Mouse (Mus musculus) splenic B cell, adult 2 months (primary cell): ENCODE data around the gene Gng13.
"Not testable (repeated sequence)": the region's sequence is repeated elsewhere in the genome, so short reads cannot be mapped to it uniquely, and the experiment has no call there.

Source experiments
- DNase-seq: peaks from one replicate; pipeline ENCODE4 v3.0.0-alpha.2; 2011; ENCODE audit warnings: low read depth, low spot score
- H3K27me3 ChIP-seq: 2 replicates; pipeline ENCODE4 v1.6.1; 2012; ENCODE audit warnings: mild to moderate bottlenecking, low read length, moderate library complexity, mixed read lengths; ENCODE audit not compliant: control insufficient read depth, poor library complexity, insufficient read depth, severe bottlenecking
- H3K36me3 ChIP-seq: 2 replicates; pipeline ENCODE4 v1.6.1; 2012; ENCODE audit warnings: mild to moderate bottlenecking, low read length, moderate library complexity, mixed read lengths; ENCODE audit not compliant: control insufficient read depth, poor library complexity, insufficient read depth, severe bottlenecking

Gene Gng13

DNA sequence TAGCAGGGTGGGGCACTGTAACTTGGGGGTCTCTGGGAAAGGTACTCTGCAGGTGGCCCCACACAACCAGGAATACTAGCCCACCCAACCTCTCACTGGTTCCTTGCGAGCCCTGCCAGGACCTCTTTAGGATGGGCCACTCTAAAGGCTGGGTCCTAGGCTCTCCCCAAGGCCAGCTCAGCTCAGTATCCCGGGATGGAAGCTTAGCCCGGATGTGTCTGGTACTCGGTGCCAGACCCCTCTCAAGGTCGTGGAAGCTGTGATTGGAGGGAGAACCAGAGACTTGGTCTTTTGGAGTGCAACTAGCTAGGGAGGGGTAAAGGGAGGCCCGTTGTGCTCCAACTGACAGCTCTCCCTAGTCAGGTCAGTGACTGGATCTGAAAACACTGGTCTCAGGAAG is 720 bp downstream of the Gng13 start:
- H3K27me3 ChIP-seq = no peaks in the 10 kb centered on the region
- H3K36me3 ChIP-seq = no peaks in the 10 kb centered on the region
- no peak for DNase-seq

DNA sequence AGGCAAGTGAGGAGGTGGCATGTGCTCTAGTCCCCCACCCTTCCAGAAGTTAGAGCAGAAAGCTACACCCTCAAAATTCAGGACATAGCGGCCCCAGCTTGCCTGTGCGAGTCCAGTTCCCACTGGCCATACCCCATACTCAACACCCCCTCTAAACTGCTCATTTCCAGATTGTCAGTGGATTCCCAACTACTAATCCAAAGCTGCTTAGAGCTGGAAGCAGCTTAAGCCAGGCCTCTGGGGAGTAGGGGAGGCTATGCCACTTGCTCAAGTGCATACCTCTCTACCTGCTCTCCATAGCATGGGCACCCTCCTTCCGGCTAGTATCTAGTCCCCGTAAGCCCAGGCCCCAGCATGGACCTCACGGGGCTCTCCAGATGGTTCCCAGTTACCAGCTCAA is 4.5 kb downstream of the Gng13 start:
- Histone ChIP-seq H3K27me3 (no peaks in the 10 kb centered on the region), H3K36me3 (no peaks in the 10 kb centered on the region)
- no peak for DNase-seq

DNA sequence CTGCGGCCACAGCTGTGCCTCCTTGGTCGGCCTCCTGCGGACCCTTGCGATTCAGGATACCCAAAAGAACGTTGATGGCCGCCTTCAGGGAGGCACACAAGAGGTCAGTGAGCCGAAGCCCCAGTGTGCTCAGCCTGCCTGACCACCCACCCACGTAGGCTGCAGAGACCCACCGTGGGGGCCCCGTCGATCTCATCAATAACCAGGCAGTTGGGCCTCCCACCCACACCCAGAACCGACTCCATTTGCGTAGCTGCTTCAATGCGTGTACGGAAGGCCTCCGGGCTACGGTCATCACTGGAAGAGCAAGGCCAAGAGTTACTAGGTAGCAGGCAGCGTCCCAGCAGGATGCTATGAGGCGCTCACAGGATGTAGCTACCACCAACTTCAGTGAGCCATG is 6.5 kb downstream of the Gng13 start:
- no peak for DNase-seq
- Histone ChIP-seq H3K27me3 (no peaks in the 10 kb centered on the region), H3K36me3 (no peaks in the 10 kb centered on the region)

DNA sequence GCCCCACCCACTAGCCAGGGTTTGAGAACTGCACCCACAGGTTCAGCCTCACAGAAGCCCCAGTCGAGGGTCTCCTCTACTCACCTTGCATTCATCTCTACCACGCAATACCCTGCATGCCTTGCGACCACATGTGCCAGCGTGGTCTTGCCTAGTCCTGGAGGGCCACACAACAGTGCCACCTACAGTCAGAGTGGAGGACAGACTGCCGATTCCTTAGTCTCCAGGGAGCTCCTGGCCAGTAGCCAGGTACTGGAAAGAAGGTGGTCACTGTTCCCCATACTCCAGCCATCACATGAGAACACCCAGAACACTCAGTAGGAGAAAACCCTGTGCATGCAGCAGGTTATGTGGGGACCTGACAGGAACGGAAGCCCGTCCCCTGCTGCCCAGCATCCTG is 6.9 kb downstream of the Gng13 start:
- H3K27me3 ChIP-seq = no peaks in the 10 kb centered on the region

DNA sequence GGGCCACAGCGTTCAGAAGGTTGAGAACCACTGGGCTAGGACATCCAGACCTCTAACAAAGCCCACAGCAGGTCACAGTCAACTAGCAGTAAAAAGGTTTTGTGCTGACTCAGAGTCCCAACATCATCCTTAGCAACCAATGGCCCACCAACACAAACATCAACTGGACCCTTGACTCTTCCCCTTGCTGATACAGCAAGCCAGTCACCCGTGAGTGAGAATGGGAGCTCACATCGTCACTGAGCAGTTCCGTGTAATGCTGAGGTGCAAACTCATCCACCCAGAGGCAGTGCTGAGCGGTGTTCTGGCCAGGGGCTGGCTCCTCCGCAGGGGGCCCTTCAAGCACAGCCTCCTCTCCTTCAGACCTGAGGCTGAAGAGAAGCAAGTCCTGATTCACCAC is 8.3 kb downstream of the Gng13 start:
- no peak for DNase-seq
- no peaks in the 10 kb centered on the region for H3K36me3 ChIP-seq
- no peaks in the 10 kb centered on the region for H3K27me3 ChIP-seq

More for the DNA sequence above, 6.9 kb downstream of the Gng13 start:
- DNase-seq = no peak
- H3K36me3 ChIP-seq = no peaks in the 10 kb centered on the region

DNA sequence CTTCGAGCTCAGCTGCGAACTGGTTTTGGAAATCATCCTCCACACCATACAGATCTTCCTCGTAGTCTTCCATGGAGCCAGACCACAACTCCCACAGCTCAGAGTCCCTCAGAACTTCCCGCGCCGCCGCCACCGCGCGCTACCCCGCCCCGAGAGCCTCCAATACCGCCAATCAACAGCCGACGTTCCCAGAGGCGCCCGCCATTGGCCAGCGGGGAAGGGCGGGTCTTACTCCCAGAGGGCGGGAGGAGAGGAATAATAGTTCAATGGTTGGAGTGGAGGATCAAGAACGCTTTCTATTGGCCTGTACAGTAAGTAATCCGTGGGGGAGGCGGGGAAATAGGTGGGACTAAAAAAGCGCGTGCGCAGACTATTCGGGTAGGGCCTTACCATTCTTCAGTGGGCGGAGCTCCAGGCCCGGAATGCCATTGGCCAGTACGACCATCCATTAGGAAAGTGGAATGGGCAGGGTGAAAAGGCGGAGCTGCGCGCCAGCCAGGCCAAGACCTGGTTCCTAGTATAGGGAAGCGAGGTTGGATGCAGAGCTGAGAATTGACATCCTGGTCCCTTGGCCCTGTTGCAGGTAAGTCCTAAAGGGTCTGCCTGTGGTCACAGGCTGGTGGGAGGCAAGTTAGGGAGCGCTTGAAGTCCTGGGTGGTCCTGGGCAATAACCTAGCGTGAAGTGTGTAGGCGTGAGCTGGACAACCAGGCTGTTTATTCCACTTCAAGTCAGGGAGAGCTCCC is 10.5 kb downstream of the Gng13 start, which contains the start of the genes Chtf18 and Rpusd1:
Chtf18 (minus strand) TSS at position 155 of the 744 bp plus-strand sequence.
Rpusd1 (plus strand) TSS at position 406 of the 744 bp plus-strand sequence.
- Histone ChIP-seq H3K36me3 (no peaks in the 10 kb centered on the region), H3K27me3 (no peaks in the 10 kb centered on the region)
- DNase-seq = peak; percentile 99

DNA sequence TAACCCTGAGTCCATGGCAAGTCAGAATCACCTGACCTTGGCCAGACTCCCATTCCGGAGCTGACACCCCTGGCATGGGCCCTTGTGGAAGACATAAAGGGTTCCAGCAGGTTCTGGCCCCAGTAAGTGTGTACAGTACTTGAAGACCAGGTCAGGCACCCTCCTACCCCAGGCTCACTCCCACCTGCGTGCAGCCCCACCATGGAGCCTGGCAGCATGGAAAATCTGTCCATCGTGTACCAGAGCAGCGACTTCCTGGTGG is 11.0 kb downstream of the Gng13 start:
- no peak for DNase-seq
- H3K27me3 ChIP-seq = no peaks in the 10 kb centered on the region
- no peaks in the 10 kb centered on the region for H3K36me3 ChIP-seq

DNA sequence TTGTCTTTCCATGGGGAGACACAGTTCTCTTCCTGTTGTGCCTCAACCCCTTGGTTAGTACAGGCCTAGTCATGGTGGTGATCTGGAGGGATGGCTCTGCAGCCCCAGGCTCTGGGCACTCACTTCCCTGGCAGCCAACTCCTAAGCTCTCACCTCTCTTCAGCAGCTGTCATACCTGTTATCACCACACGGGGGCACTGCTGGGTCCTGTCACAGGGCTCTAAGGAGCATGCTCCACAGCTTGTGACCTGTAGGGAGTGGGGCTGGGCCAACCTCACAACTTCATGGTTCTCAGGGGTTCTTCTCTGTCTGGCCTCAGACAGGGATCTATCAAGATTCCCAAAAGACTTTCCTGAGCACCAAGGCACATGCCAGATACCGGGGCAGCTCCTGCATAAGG is 15.1 kb downstream of the Gng13 start:
- H3K36me3 ChIP-seq = no peaks in the 10 kb centered on the region
- H3K27me3 ChIP-seq = no peaks in the 10 kb centered on the region
- peak; percentile 90 for DNase-seq

DNA sequence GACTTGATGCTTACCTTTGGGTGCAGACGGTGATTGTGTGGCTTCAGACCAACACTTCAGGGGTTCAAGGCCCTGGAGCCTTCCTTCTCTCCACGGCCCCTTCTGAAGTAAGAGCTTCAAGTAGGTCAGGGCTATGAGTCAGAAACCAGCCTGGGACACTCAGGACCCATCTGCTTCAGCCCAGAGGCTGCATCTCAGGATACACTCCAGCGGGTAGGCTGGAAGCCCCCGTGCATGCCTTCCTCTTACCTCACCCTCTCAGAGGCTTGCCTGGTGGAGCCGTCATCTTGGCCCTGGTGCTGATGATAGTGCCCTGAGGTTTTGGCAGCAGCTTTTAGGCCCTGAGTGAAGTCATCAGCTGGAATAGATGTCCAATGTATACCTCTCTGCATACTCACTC is 18.3 kb downstream of the Gng13 start:
- no peaks in the 10 kb centered on the region for H3K27me3 ChIP-seq
- no peak for DNase-seq
- H3K36me3 ChIP-seq = no peaks in the 10 kb centered on the region

DNA sequence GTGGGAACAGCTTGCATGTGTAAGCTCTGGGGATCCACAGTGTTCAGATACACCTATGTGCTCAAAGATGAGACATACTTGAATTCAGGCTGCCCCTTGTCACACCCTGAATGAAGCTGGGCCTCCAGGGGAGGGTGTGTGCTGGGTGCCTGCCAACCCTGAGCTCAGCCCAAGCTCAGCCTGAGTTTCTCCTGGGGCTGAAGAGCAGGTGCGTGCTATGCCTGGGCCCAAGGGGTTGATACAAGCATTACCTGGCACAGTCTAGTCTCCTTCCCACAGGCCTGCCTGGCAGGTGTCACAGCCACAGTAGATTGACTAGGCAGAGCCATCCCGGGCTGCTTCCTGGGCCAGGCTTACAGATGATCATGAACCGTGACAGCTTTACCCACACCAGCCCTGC is 18.8 kb downstream of the Gng13 start, which contains the start of gene Mslnl:
Mslnl (plus strand) TSS at position 298 of the 400 bp plus-strand sequence.
- DNase-seq = no peak
- H3K36me3 ChIP-seq = no peaks in the 10 kb centered on the region
- no peaks in the 10 kb centered on the region for H3K27me3 ChIP-seq

DNA sequence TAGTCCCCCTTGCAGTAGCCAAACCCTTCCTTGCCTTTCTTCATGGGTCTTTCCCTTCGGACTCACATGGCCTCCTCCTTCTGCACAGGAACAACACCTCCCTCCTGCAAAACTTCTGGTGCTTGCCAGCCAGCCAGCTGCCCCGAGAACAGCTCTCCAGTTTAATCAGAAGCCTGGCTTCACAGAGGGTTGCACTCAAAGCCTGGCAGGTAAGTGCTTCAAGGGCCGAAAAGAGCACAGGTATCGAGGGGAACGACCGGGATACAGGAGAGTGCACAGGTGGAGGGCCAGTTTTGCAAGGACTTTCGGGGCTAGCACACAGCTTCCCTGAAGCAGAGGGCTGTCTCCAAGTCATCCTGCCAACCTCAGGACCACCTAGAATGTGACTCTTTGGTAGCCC is 21.9 kb downstream of the Gng13 start:
- no peak for DNase-seq
- no peaks in the 10 kb centered on the region for H3K36me3 ChIP-seq
- no peaks in the 10 kb centered on the region for H3K27me3 ChIP-seq

DNA sequence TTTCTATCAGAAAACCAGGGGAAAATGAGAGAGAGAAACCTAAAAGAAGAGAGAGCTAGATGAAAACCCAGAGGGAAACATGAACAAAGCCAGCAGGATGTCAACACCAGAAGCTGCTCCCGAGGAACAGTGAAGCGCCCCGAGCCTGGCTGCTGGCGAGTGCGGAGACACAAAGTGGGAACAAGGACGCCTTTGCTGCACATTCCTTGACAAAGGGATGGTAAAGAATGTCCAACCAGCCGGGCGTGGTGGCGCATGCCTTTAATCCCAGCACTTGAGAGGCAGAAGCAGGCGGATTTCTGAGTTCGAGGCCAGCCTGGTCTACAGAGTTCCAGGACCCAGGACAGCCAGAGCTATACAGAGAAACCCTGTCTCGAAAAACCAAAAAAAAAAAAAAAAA is 24.5 kb downstream of the Gng13 start:
- H3K27me3 ChIP-seq, H3K36me3 ChIP-seq, DNase-seq: not testable (repeated sequence)

DNA sequence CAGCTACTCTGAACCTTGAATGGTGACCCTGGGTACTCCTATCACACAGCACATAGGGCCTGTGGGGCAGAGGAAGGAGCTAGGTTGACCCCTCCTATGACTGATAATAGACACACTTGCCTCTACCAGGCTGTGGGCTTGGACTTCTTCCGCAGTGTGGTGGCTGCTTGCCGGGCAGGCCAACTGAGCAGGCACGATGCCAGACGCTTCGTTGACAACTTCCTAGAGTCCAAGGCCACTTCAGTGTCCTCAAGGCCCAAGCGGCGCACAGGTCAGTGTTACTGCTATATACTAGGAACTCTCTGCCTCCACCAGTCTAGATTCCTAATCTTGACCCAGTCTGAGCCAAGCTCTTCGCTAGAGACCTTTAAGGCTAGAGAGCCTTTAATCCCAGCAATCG is 26.9 kb downstream of the Gng13 start:
- Histone ChIP-seq H3K27me3 (no peaks in the 10 kb centered on the region), H3K36me3 (no peaks in the 10 kb centered on the region)
- no peak for DNase-seq

DNA sequence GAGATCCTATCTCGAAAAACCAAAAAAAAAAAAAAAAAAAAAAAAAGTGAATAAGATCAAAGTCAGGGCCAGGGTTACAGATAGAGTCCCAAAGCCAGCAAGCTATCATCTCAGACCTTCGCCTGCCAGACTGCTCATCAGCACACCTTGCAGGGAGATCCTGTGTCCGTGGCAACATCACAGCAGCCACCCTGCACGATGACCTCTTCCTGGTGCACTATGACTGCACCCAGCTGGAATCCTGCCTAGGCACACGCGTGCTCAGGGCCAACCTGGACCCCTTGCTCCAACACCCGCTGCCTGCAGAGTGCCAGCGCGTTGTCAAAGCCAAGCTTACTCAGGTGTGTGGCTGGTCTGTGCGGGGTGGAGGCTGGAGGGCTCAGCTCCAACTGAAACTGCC is 27.3 kb downstream of the Gng13 start:
- no peak for DNase-seq
- H3K36me3 ChIP-seq = no peaks in the 10 kb centered on the region
- H3K27me3 ChIP-seq = no peaks in the 10 kb centered on the region

DNA sequence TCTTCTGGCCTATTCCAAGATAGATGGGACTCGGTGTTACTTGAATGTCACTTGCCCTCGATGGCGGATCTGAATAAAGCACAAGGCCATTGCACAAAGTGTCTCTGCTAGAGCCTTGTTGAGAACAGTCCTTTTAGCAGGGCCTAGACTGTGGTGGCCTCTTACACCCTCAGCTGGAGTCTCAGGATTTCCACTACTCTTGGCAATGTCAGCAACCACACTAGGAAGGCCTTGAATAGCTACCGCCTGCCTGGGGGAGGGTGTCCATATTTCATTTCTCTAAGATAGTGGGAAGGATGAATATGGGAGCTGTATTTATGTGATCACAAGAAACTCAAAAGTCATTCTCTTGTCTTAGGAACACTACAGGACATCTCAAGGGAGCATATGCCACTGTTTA is 31.3 kb downstream of the Gng13 start:
- no peak for DNase-seq
- no peaks in the 10 kb centered on the region for H3K27me3 ChIP-seq

DNA sequence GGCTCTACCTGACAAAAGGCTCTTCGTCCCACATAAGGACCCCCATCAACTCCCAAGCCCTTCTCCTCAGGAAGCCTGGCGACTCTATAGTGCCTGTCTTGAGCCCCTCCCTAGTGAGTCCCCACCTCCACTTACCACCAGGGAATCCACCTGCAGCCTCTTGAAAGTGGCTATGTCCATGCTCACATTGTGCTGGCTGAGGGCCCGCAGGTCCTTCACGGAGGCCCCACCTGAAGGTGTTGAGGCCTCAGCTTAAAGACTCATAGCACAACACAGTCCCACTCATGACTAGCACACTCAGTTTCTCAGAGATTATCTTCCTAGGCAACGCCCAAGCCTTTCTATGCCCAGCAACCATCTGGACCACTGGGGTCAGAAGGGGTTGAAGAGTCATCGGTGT is 32.3 kb downstream of the Gng13 start:
- H3K27me3 ChIP-seq = no peaks in the 10 kb centered on the region
- H3K36me3 ChIP-seq = no peaks in the 10 kb centered on the region
- no peak for DNase-seq

More for the DNA sequence above, 31.3 kb downstream of the Gng13 start:
- H3K36me3 ChIP-seq = no peaks in the 10 kb centered on the region
